Mouse (Mus musculus): ENCODE data around the gene Ces4a. TPM values are rescaled to one million over a fixed set of nuclear protein-coding genes. Genes with fewer than 3 reads are reported as not detected.
"Not testable (repeated sequence)": the region's sequence is repeated elsewhere in the genome, so short reads cannot be mapped to it uniquely, and the experiment has no call there.

Ces4a gene
- polyA plus RNA-seq, 1 experiment from 2014 or later, result not detected

- peak within 1 kb of the TSS; percentile 93 for H3K4me3 ChIP-seq (replicated peaks)
- no peaks in the 10 kb centered on the region for H3K27me3 ChIP-seq
- no peaks in the 10 kb centered on the region for H3K36me3 ChIP-seq
- no peaks in the 10 kb centered on the region for H3K9me3 ChIP-seq
- H3K27ac ChIP-seq, result peak within 1 kb of the TSS; percentile 92
- H3K9ac ChIP-seq (replicated peaks), result peak within 1 kb of the TSS; percentile 87
- ATAC-seq, result peak; percentile 96
- peak within 1 kb of the TSS; percentile 74 for H3K4me2 ChIP-seq (replicated peaks)
- under 1% methylated on average over 72 of the region's 86 CpGs for WGBS
- H3K4me1 ChIP-seq (replicated peaks), result peaks cover 23% of the 10 kb centered on the region
These were observed 38.9 kb downstream of the Ces4a start, which contains the start of gene Cbfb for GRCm38 (mm10) chr8:105170381-105171115. Gene Cbfb, plus strand, starts transcription at chr8:105170674.

- Histone ChIP-seq H3K9ac (replicated peaks) (peak overlapping the region; percentile 87), H3K27ac (peak overlapping the region; percentile 92), H3K9me3 (no peaks in the 10 kb centered on the region), H3K27me3 (no peaks in the 10 kb centered on the region), H3K4me3 (replicated peaks) (peak overlapping the region; percentile 93), H3K4me2 (replicated peaks) (peak overlapping the region; percentile 74), H3K4me1 (replicated peaks) (peaks cover 23% of the 10 kb centered on the region), H3K36me3 (0 out of 2 replicates have a peak, but pooled peaks cover 5% of the 10 kb centered on the region)
- ATAC-seq, result peak; percentile 32; the same call in 1 of the 2 replicates
- WGBS, result under 1% methylated on average over 90 of the region's 92 CpGs
These were observed 39.8 kb downstream of the Ces4a start for GRCm38 (mm10) chr8:105171116-105172002.

- peak overlapping the region; percentile 87 for H3K9ac ChIP-seq (replicated peaks)
- H3K27ac ChIP-seq, result no peak overlapping the region
- no peaks in the 10 kb centered on the region for H3K27me3 ChIP-seq
- H3K4me1 ChIP-seq (replicated peaks), result peaks cover 23% of the 10 kb centered on the region
- 30% methylated on average over 6 of the region's 6 CpGs for WGBS
- no peak for ATAC-seq
- H3K4me3 ChIP-seq (replicated peaks), result peak overlapping the region; percentile 93
- peak overlapping the region; percentile 74 for H3K4me2 ChIP-seq (replicated peaks)
- H3K9me3 ChIP-seq, result no peaks in the 10 kb centered on the region
- H3K36me3 ChIP-seq, result peaks cover 8% of the 10 kb centered on the region
These were observed 40.4 kb downstream of the Ces4a start for GRCm38 (mm10) chr8:105172003-105172362.

GRCm38 (mm10) chr8:105175287-105175686 is 43.7 kb downstream of the Ces4a start:
- 98% methylated on average over 3 of the region's 3 CpGs for WGBS
- not testable (repeated sequence) for H3K9me3 ChIP-seq; H3K27me3 ChIP-seq; ATAC-seq; H3K4me3 ChIP-seq (replicated peaks); H3K4me2 ChIP-seq (replicated peaks); H3K27ac ChIP-seq; H3K9ac ChIP-seq (replicated peaks)
- peaks cover 19% of the 10 kb centered on the region for H3K4me1 ChIP-seq (replicated peaks)
- peaks cover 16% of the 10 kb centered on the region for H3K36me3 ChIP-seq

GRCm38 (mm10) chr8:105178211-105178800 is 46.7 kb downstream of the Ces4a start:
- Histone ChIP-seq H3K27me3 (no peaks in the 10 kb centered on the region), H3K9ac (replicated peaks) (no peak overlapping the region), H3K4me2 (replicated peaks) (no peak overlapping the region), H3K36me3 (peaks cover 19% of the 10 kb centered on the region), H3K4me3 (replicated peaks) (no peak overlapping the region), H3K9me3 (no peaks in the 10 kb centered on the region), H3K4me1 (replicated peaks) (peaks cover 5% of the 10 kb centered on the region; the same call in 1 of the 2 replicates), H3K27ac (no peak overlapping the region)
- WGBS, result 81% methylated on average over 6 of the region's 6 CpGs
- no peak for ATAC-seq

- H3K9me3 ChIP-seq, result no peaks in the 10 kb centered on the region
- WGBS, result 77% methylated on average over 1 of the region's 1 CpGs
- H3K27me3 ChIP-seq, result no peaks in the 10 kb centered on the region
- H3K4me2 ChIP-seq (replicated peaks), result no peak overlapping the region
- H3K9ac ChIP-seq (replicated peaks), result no peak overlapping the region
- no peak for ATAC-seq
- H3K4me1 ChIP-seq (replicated peaks), result no peaks in the 10 kb centered on the region
- H3K36me3 ChIP-seq, result peaks cover 12% of the 10 kb centered on the region
- H3K27ac ChIP-seq, result no peak overlapping the region
- no peak overlapping the region for H3K4me3 ChIP-seq (replicated peaks)
These were observed 50.6 kb downstream of the Ces4a start for GRCm38 (mm10) chr8:105182201-105182600.

- no peaks in the 10 kb centered on the region for H3K4me1 ChIP-seq (replicated peaks)
- 88% methylated on average over 1 of the region's 1 CpGs for WGBS
- no peak overlapping the region for H3K27ac ChIP-seq
- no peak for ATAC-seq
- no peak overlapping the region for H3K9ac ChIP-seq (replicated peaks)
- no peak overlapping the region for H3K4me2 ChIP-seq (replicated peaks)
- peaks cover 6% of the 10 kb centered on the region for H3K36me3 ChIP-seq
- H3K4me3 ChIP-seq (replicated peaks), result no peak overlapping the region
- no peaks in the 10 kb centered on the region for H3K9me3 ChIP-seq
- H3K27me3 ChIP-seq, result no peaks in the 10 kb centered on the region
These were observed 54.9 kb downstream of the Ces4a start for GRCm38 (mm10) chr8:105186467-105187005.

- Histone ChIP-seq H3K9me3 (no peaks in the 10 kb centered on the region), H3K27ac (no peak overlapping the region), H3K4me2 (replicated peaks) (no peak overlapping the region), H3K9ac (replicated peaks) (no peak overlapping the region), H3K27me3 (no peaks in the 10 kb centered on the region), H3K4me3 (replicated peaks) (no peak overlapping the region), H3K4me1 (replicated peaks) (no peaks in the 10 kb centered on the region), H3K36me3 (peaks cover 31% of the 10 kb centered on the region)
- no peak for ATAC-seq
- 97% methylated on average over 5 of the region's 5 CpGs for WGBS
These were observed 60.6 kb downstream of the Ces4a start for GRCm38 (mm10) chr8:105192182-105192581.

Other genes starting within 250 kb of the Ces4a start
- not detected in 2 replicates for gene Ces2e, start 205.5 kb upstream of the Ces4a start, polyA plus RNA-seq (2015; fragmentation: Nextera tagmentation; extraction: Ambion mirVana)
- gene Ces2f, start 184.4 kb upstream of the Ces4a start, polyA plus RNA-seq (2015; fragmentation: Nextera tagmentation; extraction: Ambion mirVana), result not detected in 2 replicates
- not detected in 2 replicates for gene Ces2g, start 170.1 kb upstream of the Ces4a start, polyA plus RNA-seq (2015; fragmentation: Nextera tagmentation; extraction: Ambion mirVana)
- not detected in 2 replicates for gene Ces2h, start 130.9 kb upstream of the Ces4a start, polyA plus RNA-seq (2015; fragmentation: Nextera tagmentation; extraction: Ambion mirVana)
- gene Ces3a, start 83.2 kb upstream of the Ces4a start, polyA plus RNA-seq (2015; fragmentation: Nextera tagmentation; extraction: Ambion mirVana), result not detected in 2 replicates
- gene Ces3b, start 48.0 kb upstream of the Ces4a start, polyA plus RNA-seq (2015; fragmentation: Nextera tagmentation; extraction: Ambion mirVana), result not detected in 2 replicates
- gene Cbfb, start 38.9 kb downstream of the Ces4a start, polyA plus RNA-seq (2015; fragmentation: Nextera tagmentation; extraction: Ambion mirVana), result 23.2 and 25.3 TPM in 2 replicates
- gene D230025D16Rik, start 93.3 kb downstream of the Ces4a start, polyA plus RNA-seq (2015; fragmentation: Nextera tagmentation; extraction: Ambion mirVana), result 30.5 and 33.7 TPM in 2 replicates
- 3.6 and 4.2 TPM in 2 replicates for gene B3gnt9, start 123.4 kb downstream of the Ces4a start, polyA plus RNA-seq (2015; fragmentation: Nextera tagmentation; extraction: Ambion mirVana)
- 12.5 and 13.4 TPM in 2 replicates for gene Tradd, start 132.8 kb downstream of the Ces4a start, polyA plus RNA-seq (2015; fragmentation: Nextera tagmentation; extraction: Ambion mirVana)
- 0.48 and 0.61 TPM in 2 replicates for gene Fbxl8, start 132.8 kb downstream of the Ces4a start, polyA plus RNA-seq (2015; fragmentation: Nextera tagmentation; extraction: Ambion mirVana)
- gene Hsf4, start 138.0 kb downstream of the Ces4a start, polyA plus RNA-seq (2015; fragmentation: Nextera tagmentation; extraction: Ambion mirVana), result 0.17 and 0.38 TPM in 2 replicates
- gene Nol3, start 144.3 kb downstream of the Ces4a start, polyA plus RNA-seq (2015; fragmentation: Nextera tagmentation; extraction: Ambion mirVana), result 3.1 and 4.3 TPM in 2 replicates
- 106 and 107 TPM in 2 replicates for gene 4931428F04Rik, start 158.1 kb downstream of the Ces4a start, polyA plus RNA-seq (2015; fragmentation: Nextera tagmentation; extraction: Ambion mirVana)
- gene Exoc3l, start 164.3 kb downstream of the Ces4a start, polyA plus RNA-seq (2015; fragmentation: Nextera tagmentation; extraction: Ambion mirVana), result 10.4 and 11.7 TPM in 2 replicates
- gene E2f4, start 165.9 kb downstream of the Ces4a start, polyA plus RNA-seq (2015; fragmentation: Nextera tagmentation; extraction: Ambion mirVana), result 51.1 and 57.5 TPM in 2 replicates
- 0.97 and 1.1 TPM in 2 replicates for gene Elmo3, start 173.8 kb downstream of the Ces4a start, polyA plus RNA-seq (2015; fragmentation: Nextera tagmentation; extraction: Ambion mirVana)
- gene Lrrc29, start 194.5 kb downstream of the Ces4a start, polyA plus RNA-seq (2015; fragmentation: Nextera tagmentation; extraction: Ambion mirVana), result 0.98 and 1.1 TPM in 2 replicates
- gene Tmem208, start 194.6 kb downstream of the Ces4a start, polyA plus RNA-seq (2015; fragmentation: Nextera tagmentation; extraction: Ambion mirVana), result 121 TPM in 2 replicates
- 0.53 and 0.57 TPM in 2 replicates for gene Fhod1, start 216.2 kb downstream of the Ces4a start, polyA plus RNA-seq (2015; fragmentation: Nextera tagmentation; extraction: Ambion mirVana)
- 5.4 and 5.6 TPM in 2 replicates for gene Slc9a5, start 217.0 kb downstream of the Ces4a start, polyA plus RNA-seq (2015; fragmentation: Nextera tagmentation; extraction: Ambion mirVana)
- gene Plekhg4, start 241.5 kb downstream of the Ces4a start, polyA plus RNA-seq (2015; fragmentation: Nextera tagmentation; extraction: Ambion mirVana), result 0.93 and 1.5 TPM in 2 replicates

Measured in midbrain, embryonic 13.5 days (tissue).